Mouse (Mus musculus) mesoderm, embryonic 11.5 days (tissue): ENCODE data around the gene Pde11a.
A peak's percentile ranks its signal among the peaks of the same experiment; 100 is the strongest.

Source experiments
- DNase-seq: peaks from one replicate; pipeline ENCODE4 v3.0.0-alpha.2; 2012; ENCODE audit warnings: low read depth, low spot score

The Pde11a gene

GRCm38 (mm10) chr2:75959850-75960365 lies 378.7 kb downstream of the Pde11a start:
- DNase-seq, result peak; percentile 69

- peak; percentile 54 for DNase-seq
Observed at GRCm38 (mm10) chr2:75959183-75959849, 379.3 kb downstream of the Pde11a start.

GRCm38 (mm10) chr2:75955709-75956108 lies 382.9 kb downstream of the Pde11a start:
- no peak for DNase-seq

- DNase-seq, result no peak
Observed at GRCm38 (mm10) chr2:75953320-75953719, 385.3 kb downstream of the Pde11a start.

- DNase-seq, result no peak
Observed at GRCm38 (mm10) chr2:75950685-75951084, 387.9 kb downstream of the Pde11a start.
